8 mouse cellular contexts compared by ENCODE assay signal in the genomic region with DNA sequence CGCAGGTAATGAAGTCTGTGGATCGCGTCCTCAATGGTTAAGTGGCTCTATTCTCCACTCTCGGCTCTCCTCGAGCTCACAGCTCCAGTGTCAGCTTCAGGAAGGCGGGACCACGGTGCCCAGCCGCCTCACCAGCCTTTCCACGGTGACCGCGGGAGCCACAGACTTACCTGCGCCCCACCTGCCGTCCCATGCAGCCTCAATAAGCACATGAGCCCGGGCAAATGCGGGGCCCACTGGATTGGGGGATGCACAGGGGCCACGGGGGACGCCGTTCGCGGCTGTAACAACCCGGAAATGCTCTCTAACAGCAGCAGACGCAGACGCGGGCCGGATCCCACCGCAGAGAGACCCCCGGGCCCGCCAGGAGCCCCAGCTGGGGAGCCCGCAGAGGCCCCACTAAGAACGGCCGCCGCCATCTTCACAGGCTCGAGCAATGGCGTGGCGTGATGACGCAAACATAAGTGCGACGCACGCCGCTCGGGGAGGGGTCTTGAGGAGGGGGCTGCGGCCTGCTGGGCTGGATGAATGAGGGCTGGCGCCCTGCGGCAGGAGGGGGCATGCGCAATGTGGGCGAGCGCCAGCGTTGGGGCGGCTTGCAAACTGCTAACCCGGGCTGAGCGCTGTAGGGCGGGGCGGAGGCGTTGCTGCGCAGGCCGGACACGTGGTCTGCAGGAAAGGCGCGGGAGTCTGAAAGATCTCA. TPM values are rescaled to one million over a fixed set of nuclear protein-coding genes. Genes with fewer than 3 reads are reported as not detected.
A peak's percentile ranks its signal among the peaks of the same experiment; 100 is the strongest.
DNase-seq lines count a peak whose midpoint lies in the region; ATAC-seq and TF ChIP-seq lines count a peak whose summit lies in the region.

A gene (minus strand): TSS at position 438 of the 703 bp plus-strand sequence.

- ATAC-seq in forebrain, embryonic 12.5 days (ENCODE audit: low FRiP score), result peak; percentile 98
- ATAC-seq in heart, postnatal 0 days (ENCODE audit: insufficient read depth, low read depth), result peak; percentile 90
- peak; percentile 91 for ATAC-seq in liver, embryonic 16.5 days (ENCODE audit: low read depth)
- peak; percentile 97 for ATAC-seq in neural tube, embryonic 13.5 days (ENCODE audit: low read depth)

- no peaks in the 10 kb centered on the region for H3K9me3 ChIP-seq in CH12.LX (replicated peaks; ENCODE audit: low read length)
- H3K9me3 ChIP-seq in forebrain, embryonic 12.5 days, result no peaks in the 10 kb centered on the region
- no peaks in the 10 kb centered on the region for H3K9me3 ChIP-seq in heart, postnatal 0 days (replicated peaks; ENCODE audit: control insufficient read depth, low read length)
- H3K9me3 ChIP-seq in liver, embryonic 16.5 days (replicated peaks; ENCODE audit: control insufficient read depth, low read length), result no peaks in the 10 kb centered on the region
- no peaks in the 10 kb centered on the region for H3K9me3 ChIP-seq in neural tube, embryonic 13.5 days

- WGBS in forebrain, embryonic 12.5 days, result under 1% methylated on average over 59 of the region's 59 CpGs
- under 1% methylated on average over 59 of the region's 59 CpGs for WGBS in heart, postnatal 0 days
- WGBS in liver, embryonic 16.5 days (ENCODE audit: insufficient replicate concordance), result under 1% methylated on average over 59 of the region's 59 CpGs
- WGBS in neural tube, embryonic 13.5 days, result under 1% methylated on average over 59 of the region's 59 CpGs

- in situ Hi-C loops in CH12.LX (cut with MboI; ENCODE audit: low pct_ligation_motif_present, low pct_unique_long_range_greater_than_20kb, low sequenced_read_pairs), result loop anchor here (5.0 to 10.0 kb wide), 3 partner anchors 98 to 345 kb away; a partner anchor contains a TSS

- peaks cover 13 to 39% of the 10 kb centered on the region in 2 experiments for H3K36me3 ChIP-seq in CH12.LX (replicated peaks in 1 of 2; ENCODE audit: control insufficient read depth in 1 of 2, insufficient read depth in 1 of 2, low read length in 1 of 2)
- peaks cover 11% of the 10 kb centered on the region for H3K36me3 ChIP-seq in forebrain, embryonic 12.5 days (replicated peaks)
- H3K36me3 ChIP-seq in heart, postnatal 0 days (replicated peaks; ENCODE audit: control insufficient read depth, insufficient read depth, low read length), result no peaks in the 10 kb centered on the region
- H3K36me3 ChIP-seq in liver, embryonic 16.5 days (ENCODE audit: control insufficient read depth, insufficient read depth), result peaks cover 4% of the 10 kb centered on the region; the same call in 1 of the 2 replicates
- peaks cover 10% of the 10 kb centered on the region for H3K36me3 ChIP-seq in neural tube, embryonic 13.5 days
- H3K36me3 ChIP-seq in testis, adult 2 months (ENCODE audit: control insufficient read depth, insufficient read depth, low read length), result no peaks in the 10 kb centered on the region

- H3K27me3 ChIP-seq in CH12.LX (replicated peaks), result no peaks in the 10 kb centered on the region
- no peaks in the 10 kb centered on the region for H3K27me3 ChIP-seq in forebrain, embryonic 12.5 days
- H3K27me3 ChIP-seq in heart, postnatal 0 days (ENCODE audit: control insufficient read depth, insufficient read depth, low read length), result no peaks in the 10 kb centered on the region
- H3K27me3 ChIP-seq in liver, embryonic 16.5 days (ENCODE audit: control insufficient read depth, insufficient read depth, low read depth, low read length), result no peaks in the 10 kb centered on the region
- H3K27me3 ChIP-seq in neural tube, embryonic 13.5 days, result no peaks in the 10 kb centered on the region
- H3K27me3 ChIP-seq in testis, adult 2 months (ENCODE audit: control insufficient read depth, insufficient read depth, low read length), result no peaks in the 10 kb centered on the region

- TF ChIP-seq POLR2A in CH12.LX (IDR thresholded peaks at IDR 0.05; ENCODE audit: low read depth, low read length), result peak; percentile 97
- peak; percentile 66 for TF ChIP-seq POLR2A in testis, adult 2 months (IDR thresholded peaks at IDR 0.05; ENCODE audit: control insufficient read depth, low read depth, low read length)

- H3K9ac ChIP-seq in CH12.LX (ENCODE audit: insufficient read depth, low read depth), result peak within 1 kb of the TSS; percentile 92
- peak within 1 kb of the TSS; percentile 95 for H3K9ac ChIP-seq in forebrain, embryonic 12.5 days
- H3K9ac ChIP-seq in heart, postnatal 0 days (replicated peaks; ENCODE audit: low read depth, low read length), result peak within 1 kb of the TSS; percentile 89
- peak within 1 kb of the TSS; percentile 95 for H3K9ac ChIP-seq in liver, embryonic 16.5 days (ENCODE audit: low read depth, low read length)
- H3K9ac ChIP-seq in neural tube, embryonic 13.5 days, result peak within 1 kb of the TSS; percentile 98

- H3K4me3 ChIP-seq in CH12.LX (replicated peaks in 1 of 3; ENCODE audit: low read depth in 2 of 3, low read length in 2 of 3, poor library complexity in 1 of 3), result peak within 1 kb of the TSS; percentile 91 to 96 (median 95)
- H3K4me3 ChIP-seq in forebrain, embryonic 12.5 days (replicated peaks), result peak within 1 kb of the TSS; percentile 99
- peak within 1 kb of the TSS; percentile 77 for H3K4me3 ChIP-seq in heart, postnatal 0 days (ENCODE audit: low read depth, low read length)
- peak within 1 kb of the TSS; percentile 91 for H3K4me3 ChIP-seq in liver, embryonic 16.5 days (ENCODE audit: low read depth, low read length)
- peak within 1 kb of the TSS; percentile 99 for H3K4me3 ChIP-seq in neural tube, embryonic 13.5 days
- peak within 1 kb of the TSS; percentile 89 for H3K4me3 ChIP-seq in testis, adult 2 months (ENCODE audit: control insufficient read depth, low read depth, low read length)

- H3K27ac ChIP-seq in CH12.LX (ENCODE audit: insufficient read depth, low read depth), result no peak within 1 kb of the TSS
- H3K27ac ChIP-seq in forebrain, embryonic 12.5 days, result peak within 1 kb of the TSS; percentile 74
- peak within 1 kb of the TSS; percentile 73 for H3K27ac ChIP-seq in heart, postnatal 0 days (ENCODE audit: low read depth)
- H3K27ac ChIP-seq in liver, embryonic 16.5 days (ENCODE audit: low read length), result peak within 1 kb of the TSS; percentile 75
- peak within 1 kb of the TSS; percentile 68 for H3K27ac ChIP-seq in neural tube, embryonic 13.5 days (replicated peaks)
- peak within 1 kb of the TSS; percentile 67 for H3K27ac ChIP-seq in testis, adult 2 months (ENCODE audit: control insufficient read depth, insufficient read depth, low read depth, low read length)

- H3K79me2 ChIP-seq in CH12.LX (replicated peaks; ENCODE audit: control insufficient read depth, extremely low read depth, insufficient read depth, poor library complexity, severe bottlenecking), result peaks cover 49% of the 10 kb centered on the region

- peak; percentile 98 for DNase-seq in CH12.LX (ENCODE audit: extremely low read depth)
- peak; percentile 66 for DNase-seq in c-Kit-positive CD71-positive TER-119-negative erythroid progenitor cells, embryonic 14.5 days (ENCODE audit: low read depth)
- DNase-seq in heart, postnatal 0 days (ENCODE audit: low spot score), result peak; percentile 75
- DNase-seq in kidney, postnatal 4 days, result peak; percentile 95 to 96

- no peak for TF ChIP-seq EP300 in CH12.LX (IDR thresholded peaks at IDR 0.05; ENCODE audit: low read length)
- TF ChIP-seq EP300 in heart, postnatal 0 days (IDR thresholded peaks at IDR 0.05; ENCODE audit: low read depth), result peak; percentile 28; the same call in 1 of the 2 replicates

- peaks cover 12 to 49% of the 10 kb centered on the region in 2 experiments for H3K4me1 ChIP-seq in CH12.LX (ENCODE audit: control insufficient read depth in 1 of 2, insufficient read depth in 2 of 2)
- peaks cover 18% of the 10 kb centered on the region for H3K4me1 ChIP-seq in forebrain, embryonic 12.5 days
- H3K4me1 ChIP-seq in heart, postnatal 0 days (ENCODE audit: control insufficient read depth, insufficient read depth), result peaks cover 9% of the 10 kb centered on the region
- peaks cover 20% of the 10 kb centered on the region for H3K4me1 ChIP-seq in liver, embryonic 16.5 days (ENCODE audit: control insufficient read depth, low read depth, low read length)
- H3K4me1 ChIP-seq in neural tube, embryonic 13.5 days (replicated peaks), result peaks cover 30% of the 10 kb centered on the region
- peaks cover 6% of the 10 kb centered on the region for H3K4me1 ChIP-seq in testis, adult 2 months (ENCODE audit: control insufficient read depth, insufficient read depth, low read length)

- no peak for TF ChIP-seq RAD21 in CH12.LX (IDR thresholded peaks at IDR 0.05; ENCODE audit: low read depth, low read length)

- TF ChIP-seq CTCF in CH12.LX (conservative IDR thresholded peaks at IDR 0.05 in 1 of 2, IDR thresholded peaks at IDR 0.05 in 1 of 2; ENCODE audit: low read depth in 2 of 2, low read length in 2 of 2), result no peak
- TF ChIP-seq CTCF in heart, postnatal 0 days (IDR thresholded peaks at IDR 0.05; ENCODE audit: low read depth), result no peak
- TF ChIP-seq CTCF in testis, adult 2 months (IDR thresholded peaks at IDR 0.05; ENCODE audit: control insufficient read depth, insufficient read depth, insufficient replicate concordance, low read depth, low read length), result no peak

- H3K4me2 ChIP-seq in CH12.LX (ENCODE audit: insufficient read depth, low read depth, poor library complexity, severe bottlenecking), result peak within 1 kb of the TSS; percentile 93
- peak within 1 kb of the TSS; percentile 92 for H3K4me2 ChIP-seq in forebrain, embryonic 12.5 days
- peak within 1 kb of the TSS; percentile 96 for H3K4me2 ChIP-seq in heart, postnatal 0 days (ENCODE audit: low read depth, low read length)
- H3K4me2 ChIP-seq in liver, embryonic 16.5 days (ENCODE audit: low read depth, low read length), result peak within 1 kb of the TSS; percentile 85
- H3K4me2 ChIP-seq in neural tube, embryonic 13.5 days, result peak within 1 kb of the TSS; percentile 97

- dilution Hi-C loops in CH12.LX (cut with MboI; ENCODE audit: extremely low pct_ligation_motif_present, extremely low pct_unique_long_range_greater_than_20kb, low sequenced_read_pairs), result no loop called here

TF ChIP-seq in CH12.LX, 34 proteins besides CTCF, POLR2A, EP300 and RAD21 (continues in another document):
- TF ChIP-seq CHD1 (IDR thresholded peaks at IDR 0.05; ENCODE audit: low read depth, low read length) (no peak), ZKSCAN1 (IDR thresholded peaks at IDR 0.05; ENCODE audit: borderline replicate concordance, low read depth, low read length) (peak; percentile 8; the same call in 1 of the 2 replicates), BHLHE40 (IDR thresholded peaks at IDR 0.05; ENCODE audit: low read depth, low read length) (no peak; the same call in none of the 2 replicates), NELFE (IDR thresholded peaks at IDR 0.05; ENCODE audit: low read depth, low read length) (peak; percentile 95)

RNA-seq across cellular contexts. Expression of the gene that starts here (rescaled TPM):
- total RNA-seq in CH12.LX (2012; rRNA removed) (33.0 and 37.5 TPM in 2 replicates), CH12.LX (2014; rRNA removed) (12.9 and 13.2 TPM in 2 replicates)
- polyA plus RNA-seq in CH12.LX (2012; ENCODE audit: insufficient read length, low read depth), result 101 and 113 TPM in 2 replicates
- polyA plus RNA-seq in forebrain, embryonic 12.5 days (2016; fragmentation: Nextera tagmentation; extraction: Ambion mirVana), result 40.3 and 46.2 TPM in 2 replicates
- 15.1 and 15.9 TPM in 2 replicates for total RNA-seq in heart, postnatal 0 days (2014; rRNA removed; ENCODE audit: low replicate concordance)
- polyA plus RNA-seq in heart, postnatal 0 days (2015; fragmentation: Nextera tagmentation; extraction: Ambion mirVana), result 10.9 and 11.0 TPM in 2 replicates
- polyA plus RNA-seq in liver, embryonic 16.5 days (2015; fragmentation: Nextera tagmentation; extraction: Ambion mirVana), result 11.1 and 13.1 TPM in 2 replicates
- 31.9 and 32.6 TPM in 2 replicates for polyA plus RNA-seq in neural tube, embryonic 13.5 days (2015; fragmentation: Nextera tagmentation; extraction: Ambion mirVana)
- 36.7 and 38.4 TPM in 2 replicates for polyA plus RNA-seq in testis, adult 2 months (2012; rRNA removed)
